Mouse (Mus musculus) liver, adult 2 months (tissue): ENCODE measurements around the gene Ncln. TPM values are rescaled to one million over a fixed set of nuclear protein-coding genes. Genes with fewer than 3 reads are reported as not detected.

Experiments used
- DNase-seq: peaks from one replicate; pipeline ENCODE4 v3.0.0-alpha.2; 2011; ENCODE audit warnings: low read depth, low spot score; ENCODE audit errors: extremely low read depth
- H3K27ac ChIP-seq: fragments of 200-500 bp; replicated peaks from 2 replicates; pipeline ENCODE4 v1.5.1; 2012; ENCODE audit warnings: low read depth, mild to moderate bottlenecking, control low read depth, inconsistent platforms, low read length; ENCODE audit not compliant: insufficient read depth
- H3K27me3 ChIP-seq: fragments of 200-500 bp; 2 replicates; pipeline ENCODE4 v1.6.1; 2012; ENCODE audit warnings: mild to moderate bottlenecking, moderate library complexity, low read length, inconsistent platforms; ENCODE audit not compliant: control insufficient read depth, insufficient read depth
- H3K36me3 ChIP-seq: fragments of 200-500 bp; 2 replicates; pipeline ENCODE4 v1.6.1; 2012; ENCODE audit warnings: low read length, inconsistent platforms; ENCODE audit not compliant: control insufficient read depth, insufficient read depth
- H3K4me1 ChIP-seq: fragments of 200-500 bp; 2 replicates; pipeline ENCODE4 v1.6.1; 2011; ENCODE audit warnings: low read length; ENCODE audit not compliant: control insufficient read depth, insufficient read depth
- H3K4me3 ChIP-seq: fragments of 200-500 bp; 2 replicates; pipeline ENCODE4 v1.5.1; 2011; ENCODE audit warnings: low read depth, mild to moderate bottlenecking, control low read depth, low read length, moderate library complexity; ENCODE audit not compliant: insufficient read depth
- H3K79me2 ChIP-seq: fragments of 200-500 bp; 2 replicates; pipeline ENCODE4 v1.6.1; 2012; ENCODE audit warnings: inconsistent platforms, mild to moderate bottlenecking, low read length, moderate library complexity; ENCODE audit not compliant: control insufficient read depth, insufficient read depth
- H3K9ac ChIP-seq: fragments of 200-500 bp; 2 replicates; pipeline ENCODE4 v1.6.1; 2012; ENCODE audit warnings: low read depth, mild to moderate bottlenecking, control low read depth, inconsistent platforms, low read length
- CTCF ChIP-seq: fragments of 200-500 bp; IDR thresholded peaks from 2 replicates; pipeline ENCODE4 v1.5.1; 2011; ENCODE audit warnings: low read depth, low read length, control low read depth
- POLR2A ChIP-seq: fragments of 200-500 bp; IDR thresholded peaks from 2 replicates; pipeline ENCODE4 v1.6.1; 2011; ENCODE audit warnings: low read length, control low read depth; ENCODE audit not compliant: insufficient read depth; ENCODE audit errors: extremely low read depth
- WGBS: fragments of 180-500 bp; shearing (Covaris S2); methylation state at CpG from one replicate; pipeline ENCODE4 v1.1.7; 2018; 5-methylcytosine and 5-hydroxymethylcytosine counted together
- polyA plus RNA-seq: library from polyadenylated mRNA; depleted of rRNA; stranded (reverse); fragments of >200 nt; gene quantifications from 2 replicates; pipeline ENCODE4 v1.2.3, GENCODE M21; 2012
- total RNA-seq: library from RNA; depleted of rRNA; stranded (reverse); fragments of >200 nt; gene quantifications from 2 replicates; pipeline ENCODE4 v1.2.3, GENCODE M21; 2014

The Ncln gene
- total and polyA plus RNA-seq, 2 experiments = 31.6 to 159 TPM

GRCm38 (mm10) chr10:81499250-81499901, 3.2 kb upstream of the Ncln start:
- H3K79me2 ChIP-seq = peaks cover 17% of the 10 kb centered on the region; the same call in 1 of the 2 replicates
- no peak overlapping the region for H3K27ac ChIP-seq
- WGBS = 74% methylated on average over 23 of the region's 23 CpGs
- H3K9ac ChIP-seq = peak overlapping the region; percentile 47
- no peak for TF ChIP-seq CTCF
- 0 out of 2 replicates have a peak, but pooled peaks have one; percentile 10 for TF ChIP-seq POLR2A
- peak overlapping the region; percentile 31 for H3K4me3 ChIP-seq
- no peaks in the 10 kb centered on the region for H3K36me3 ChIP-seq
- DNase-seq = no peak
- H3K4me1 ChIP-seq = peaks cover 9% of the 10 kb centered on the region
- H3K27me3 ChIP-seq = no peaks in the 10 kb centered on the region

GRCm38 (mm10) chr10:81498316-81499249, 2.4 kb upstream of the Ncln start:
- H3K79me2 ChIP-seq = peaks cover 17% of the 10 kb centered on the region; the same call in 1 of the 2 replicates
- no peak for DNase-seq
- H3K4me3 ChIP-seq = peak overlapping the region; percentile 31
- H3K27me3 ChIP-seq = no peaks in the 10 kb centered on the region
- peak overlapping the region; percentile 47 for H3K9ac ChIP-seq
- 88% methylated on average over 38 of the region's 38 CpGs for WGBS
- TF ChIP-seq POLR2A = no peak
- TF ChIP-seq CTCF = no peak
- no peak overlapping the region for H3K27ac ChIP-seq
- H3K36me3 ChIP-seq = no peaks in the 10 kb centered on the region
- H3K4me1 ChIP-seq = peaks cover 9% of the 10 kb centered on the region

GRCm38 (mm10) chr10:81497401-81498270, 1.4 kb upstream of the Ncln start:
- no peak for DNase-seq
- H3K79me2 ChIP-seq = peaks cover 17% of the 10 kb centered on the region; the same call in 1 of the 2 replicates
- H3K4me3 ChIP-seq = no peak overlapping the region; the same call in 1 of the 2 replicates
- H3K27me3 ChIP-seq = no peaks in the 10 kb centered on the region
- H3K4me1 ChIP-seq = peaks cover 9% of the 10 kb centered on the region
- H3K36me3 ChIP-seq = no peaks in the 10 kb centered on the region
- H3K27ac ChIP-seq = no peak overlapping the region
- H3K9ac ChIP-seq = no peak overlapping the region
- TF ChIP-seq CTCF = no peak
- TF ChIP-seq POLR2A = no peak
- 83% methylated on average over 17 of the region's 17 CpGs for WGBS

- Histone ChIP-seq H3K36me3 (no peaks in the 10 kb centered on the region; the same call in 1 of the 2 replicates), H3K27me3 (no peaks in the 10 kb centered on the region), H3K4me3 (no peak overlapping the region; the same call in 1 of the 2 replicates), H3K79me2 (peaks cover 17% of the 10 kb centered on the region; the same call in 1 of the 2 replicates), H3K4me1 (peaks cover 9% of the 10 kb centered on the region), H3K27ac (no peak overlapping the region), H3K9ac (no peak overlapping the region)
- no peak for TF ChIP-seq POLR2A
- no peak for TF ChIP-seq CTCF
- DNase-seq = no peak
- 30% methylated on average over 4 of the region's 4 CpGs for WGBS
Measured at GRCm38 (mm10) chr10:81496969-81497368, 777 bp upstream of the Ncln start.

GRCm38 (mm10) chr10:81495616-81496263, 452 bp downstream of the Ncln start:
- no peak for TF ChIP-seq CTCF
- H3K4me1 ChIP-seq = peaks cover 9% of the 10 kb centered on the region
- under 1% methylated on average over 41 of the region's 41 CpGs for WGBS

More at GRCm38 (mm10) chr10:81495616-81496263, 452 bp downstream of the Ncln start:
- no peak for DNase-seq
- H3K4me3 ChIP-seq = peak overlapping the region; percentile 81
- peaks cover 17% of the 10 kb centered on the region; the same call in 1 of the 2 replicates for H3K79me2 ChIP-seq
- peak overlapping the region; percentile 89 for H3K9ac ChIP-seq
- no peaks in the 10 kb centered on the region for H3K27me3 ChIP-seq
- H3K27ac ChIP-seq = 0 out of 2 replicates have a peak overlapping the region, but pooled peaks have one; percentile 13
- H3K36me3 ChIP-seq = no peaks in the 10 kb centered on the region; the same call in 1 of the 2 replicates
